Mouse (Mus musculus) liver, postnatal 0 days (tissue): ENCODE measurements around the gene Gm20388. TPM values are rescaled to one million over a fixed set of nuclear protein-coding genes. Genes with fewer than 3 reads are reported as not detected.
"Not testable (repeated sequence)": the region's sequence is repeated elsewhere in the genome, so short reads cannot be mapped to it uniquely, and the experiment has no call there.

Experiments used
- ATAC-seq: fragments of 200-750 bp; cut with Nextera tagmentation; 2 replicates; pipeline ENCODE4 v1.8.0; 2017; ENCODE audit warnings: mild to moderate bottlenecking, moderate library complexity
- DNase-seq: peaks from one replicate; pipeline ENCODE4 v3.0.0-alpha.2; 2016
- H3K27ac ChIP-seq: fragments of 300-500 bp; sonication (generic); 2 replicates; pipeline ENCODE4 v1.5.1; 2014; ENCODE audit warnings: antibody characterized with exemption, moderate library complexity, mild to moderate bottlenecking, low read depth
- H3K27me3 ChIP-seq: fragments of 300-500 bp; sonication (generic); 2 replicates; pipeline ENCODE4 v1.6.1; 2014; ENCODE audit warnings: low read length, control low read depth, mixed read lengths; ENCODE audit not compliant: insufficient read depth
- H3K36me3 ChIP-seq: fragments of 300-500 bp; sonication (generic); replicated peaks from 2 replicates; pipeline ENCODE4 v1.6.1; 2014; ENCODE audit warnings: mild to moderate bottlenecking, control low read depth, low read length, moderate library complexity, mixed read lengths; ENCODE audit not compliant: insufficient read depth
- H3K4me1 ChIP-seq: fragments of 300-500 bp; sonication (generic); 2 replicates; pipeline ENCODE4 v1.6.1; 2014; ENCODE audit warnings: antibody characterized with exemption, mild to moderate bottlenecking, control low read depth; ENCODE audit not compliant: insufficient read depth
- H3K4me2 ChIP-seq: fragments of 300-500 bp; sonication (generic); 2 replicates; pipeline ENCODE4 v1.6.1; 2014; ENCODE audit warnings: low read depth, mild to moderate bottlenecking, low read length, moderate library complexity, mixed read lengths
- H3K4me3 ChIP-seq: fragments of 300-500 bp; sonication (generic); 2 replicates; pipeline ENCODE4 v1.5.1; 2014; ENCODE audit warnings: low read depth, low read length
- H3K9ac ChIP-seq: fragments of 300-500 bp; sonication (generic); replicated peaks from 2 replicates; pipeline ENCODE4 v1.6.1; 2014; ENCODE audit warnings: mild to moderate bottlenecking, moderate library complexity
- H3K9me3 ChIP-seq: fragments of 300-500 bp; sonication (generic); 2 replicates; pipeline ENCODE4 v1.6.1; 2016; ENCODE audit warnings: mild to moderate bottlenecking, control low read depth, low read length, mixed read lengths
- CTCF ChIP-seq: sonication (generic); IDR thresholded peaks from 2 replicates; pipeline ENCODE4 v1.5.1; 2016; ENCODE audit warnings: antibody characterized with exemption, low read depth
- EP300 ChIP-seq: IDR thresholded peaks from 2 replicates; pipeline ENCODE4 v1.6.1; 2016; ENCODE audit warnings: antibody characterized with exemption, low read depth, mild to moderate bottlenecking
- WGBS: fragments of 180-500 bp; shearing (Covaris S2); extraction: QIAGEN DNeasy Blood & Tissue Kit; methylation state at CpG from one replicate; pipeline ENCODE4 v1.1.7; 2014; ENCODE audit not compliant: insufficient replicate concordance; 5-methylcytosine and 5-hydroxymethylcytosine counted together
- polyA plus RNA-seq: library from polyadenylated mRNA; unstranded; fragments of >200 nt; fragmentation: Nextera tagmentation; extraction: Ambion mirVana; gene quantifications from 2 replicates; pipeline ENCODE4 v1.2.1, GENCODE M21; 2015

Gene Gm20388
- polyA plus RNA-seq, 1 experiment from 2014 or later, result not detected

- no peak for TF ChIP-seq CTCF
- TF ChIP-seq EP300, result 0 out of 2 replicates have a peak, but pooled peaks have one; percentile 6
- Histone ChIP-seq H3K27ac (peak overlapping the region; percentile 23), H3K4me2 (peak overlapping the region; percentile 83), H3K9ac (0 out of 2 replicates have a peak overlapping the region, but pooled peaks have one; percentile 41), H3K36me3 (no peaks in the 10 kb centered on the region), H3K27me3 (no peaks in the 10 kb centered on the region), H3K9me3 (no peaks in the 10 kb centered on the region), H3K4me3 (peak overlapping the region; percentile 79; the same call in 1 of the 2 replicates), H3K4me1 (peaks cover 31% of the 10 kb centered on the region)
- ATAC-seq (no peak), DNase-seq (no peak)
- WGBS, result 45% methylated on average over 6 of the region's 6 CpGs
Measured at GRCm38 (mm10) chr8:123807852-123808573, 3897.4 kb downstream of the Gm20388 start.

- Histone ChIP-seq H3K9me3 (no peaks in the 10 kb centered on the region), H3K27me3 (no peaks in the 10 kb centered on the region), H3K36me3 (no peaks in the 10 kb centered on the region), H3K4me2 (peak overlapping the region; percentile 83), H3K27ac (no peak overlapping the region), H3K9ac (peak overlapping the region; percentile 45; the same call in 1 of the 2 replicates), H3K4me1 (peaks cover 31% of the 10 kb centered on the region), H3K4me3 (no peak overlapping the region)
- 62% methylated on average over 7 of the region's 7 CpGs for WGBS
- no peak for ATAC-seq
- TF ChIP-seq EP300 (no peak), CTCF (no peak)
- DNase-seq, result no peak
Measured at GRCm38 (mm10) chr8:123808671-123809070, 3898.0 kb downstream of the Gm20388 start.

GRCm38 (mm10) chr8:123809342-123809741, 3898.7 kb downstream of the Gm20388 start:
- 84% methylated on average over 4 of the region's 4 CpGs for WGBS
- H3K4me3 ChIP-seq, H3K27me3 ChIP-seq, ATAC-seq, H3K9me3 ChIP-seq, DNase-seq, H3K36me3 ChIP-seq, H3K9ac ChIP-seq, H3K27ac ChIP-seq: not testable (repeated sequence)
- Histone ChIP-seq H3K4me1 (peaks cover 31% of the 10 kb centered on the region), H3K4me2 (peak overlapping the region; percentile 83)

GRCm38 (mm10) chr8:123812227-123812626, 3901.6 kb downstream of the Gm20388 start:
- WGBS, result 65% methylated on average over 5 of the region's 5 CpGs
- no peak for DNase-seq

GRCm38 (mm10) chr8:123813173-123813891, 3902.7 kb downstream of the Gm20388 start:
- Histone ChIP-seq H3K27ac (peak overlapping the region; percentile 87), H3K4me3 (no peak overlapping the region), H3K27me3 (no peaks in the 10 kb centered on the region), H3K36me3 (peaks cover 5% of the 10 kb centered on the region), H3K4me2 (peak overlapping the region; percentile 19), H3K9me3 (no peaks in the 10 kb centered on the region), H3K4me1 (peaks cover 20% of the 10 kb centered on the region), H3K9ac (no peak overlapping the region)
- DNase-seq, result peak; percentile 48
- WGBS, result 57% methylated on average over 16 of the region's 16 CpGs
- ATAC-seq, result peak; percentile 73
- TF ChIP-seq CTCF (no peak), EP300 (peak; percentile 11; the same call in 1 of the 2 replicates)

More at GRCm38 (mm10) chr8:123812227-123812626, 3901.6 kb downstream of the Gm20388 start:
- H3K4me1 ChIP-seq, result peaks cover 27% of the 10 kb centered on the region
- TF ChIP-seq EP300, result no peak
- TF ChIP-seq CTCF, result no peak
- no peaks in the 10 kb centered on the region for H3K27me3 ChIP-seq
- peak overlapping the region; percentile 87 for H3K27ac ChIP-seq
- peak; percentile 66 for ATAC-seq
- H3K9me3 ChIP-seq, result no peaks in the 10 kb centered on the region
- H3K9ac ChIP-seq, result no peak overlapping the region
- 0 out of 2 replicates have a peak overlapping the region, but pooled peaks have one; percentile 23 for H3K4me2 ChIP-seq
- peaks cover 5% of the 10 kb centered on the region; the same call in 1 of the 2 replicates for H3K36me3 ChIP-seq
- H3K4me3 ChIP-seq, result no peak overlapping the region

- H3K4me1 ChIP-seq, result peaks cover 22% of the 10 kb centered on the region
- no peaks in the 10 kb centered on the region for H3K9me3 ChIP-seq
- peaks cover 5% of the 10 kb centered on the region for H3K36me3 ChIP-seq
- peak overlapping the region; percentile 87 for H3K27ac ChIP-seq
- DNase-seq (no peak), ATAC-seq (peak; percentile 14)
- WGBS, result 53% methylated on average over 4 of the region's 4 CpGs
- no peak overlapping the region for H3K9ac ChIP-seq
- no peak overlapping the region for H3K4me3 ChIP-seq
- no peak for TF ChIP-seq EP300
- TF ChIP-seq CTCF, result no peak
- H3K27me3 ChIP-seq, result no peaks in the 10 kb centered on the region
- H3K4me2 ChIP-seq, result peak overlapping the region; percentile 19; the same call in 1 of the 2 replicates
Measured at GRCm38 (mm10) chr8:123813892-123814266, 3903.2 kb downstream of the Gm20388 start.
